Mouse (Mus musculus): ENCODE results near the gene Nrip1.
A peak's percentile ranks its signal among the peaks of the same experiment; 100 is the strongest.

Nrip1 gene

GRCm38 (mm10) chr16:76372045-76372940 is 1.3 kb downstream of the Nrip1 start:
- DNase-seq (ENCODE audit: extremely low spot score), result peak; percentile 76

- DNase-seq (ENCODE audit: extremely low spot score), result no peak
These were observed 2.1 kb downstream of the Nrip1 start for GRCm38 (mm10) chr16:76371614-76371917.

- peak; percentile 20 for DNase-seq (ENCODE audit: extremely low spot score)
These were observed 2.7 kb downstream of the Nrip1 start for GRCm38 (mm10) chr16:76370716-76371613.

DNA sequence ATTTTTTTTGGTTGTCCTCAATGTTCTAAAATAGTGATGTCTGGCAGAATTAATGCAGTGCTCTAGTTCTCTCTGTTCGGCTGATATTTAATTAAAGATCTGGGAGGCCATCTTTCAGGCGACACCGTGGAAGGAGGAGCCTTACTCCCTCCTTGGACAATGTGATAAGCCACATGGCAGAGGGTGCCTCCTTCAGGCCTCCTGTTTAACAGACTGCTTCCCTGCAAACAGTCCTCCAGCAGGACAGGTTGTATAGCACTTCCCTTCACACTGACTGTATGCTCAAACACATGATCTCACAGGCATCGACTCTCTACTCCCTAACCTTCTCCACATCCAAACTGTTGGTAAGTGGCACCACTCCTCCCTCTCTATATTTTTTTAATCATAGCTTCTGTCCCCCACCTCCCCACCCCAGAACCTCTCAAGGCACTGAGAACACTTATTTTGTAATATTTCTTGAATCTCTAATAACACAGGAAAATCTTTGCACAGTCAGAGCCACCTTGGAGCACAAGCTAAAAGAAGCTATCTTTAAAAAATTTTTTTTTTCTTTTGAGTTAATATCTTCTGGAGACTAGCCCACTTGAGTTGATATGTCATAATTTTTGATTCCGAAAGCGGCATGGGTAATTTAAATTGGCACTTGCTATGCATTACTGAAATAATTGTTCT is 3.4 kb downstream of the Nrip1 start:
- DNase-seq (ENCODE audit: extremely low spot score), result peak; percentile 55

DNA sequence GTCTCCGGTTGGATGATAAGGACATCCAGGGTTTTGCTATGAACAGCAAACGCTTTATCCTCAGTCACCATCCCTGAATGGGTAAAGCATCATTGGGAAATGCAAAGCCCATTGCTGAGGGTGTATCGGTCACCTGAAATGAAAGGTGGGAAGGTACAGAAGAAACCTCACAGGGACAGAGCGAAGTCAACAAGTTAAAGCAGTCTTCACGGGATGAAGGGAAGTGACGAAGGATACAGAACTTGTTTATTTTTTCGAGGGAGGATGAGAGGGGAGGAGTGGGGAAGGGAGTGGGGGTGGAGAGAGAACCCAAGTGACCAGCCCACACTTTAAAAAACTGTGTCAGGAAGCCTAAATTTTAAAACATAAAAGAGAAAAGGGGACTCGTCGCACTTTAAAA is 4.4 kb downstream of the Nrip1 start:
- DNase-seq (ENCODE audit: extremely low spot score), result no peak

DNA sequence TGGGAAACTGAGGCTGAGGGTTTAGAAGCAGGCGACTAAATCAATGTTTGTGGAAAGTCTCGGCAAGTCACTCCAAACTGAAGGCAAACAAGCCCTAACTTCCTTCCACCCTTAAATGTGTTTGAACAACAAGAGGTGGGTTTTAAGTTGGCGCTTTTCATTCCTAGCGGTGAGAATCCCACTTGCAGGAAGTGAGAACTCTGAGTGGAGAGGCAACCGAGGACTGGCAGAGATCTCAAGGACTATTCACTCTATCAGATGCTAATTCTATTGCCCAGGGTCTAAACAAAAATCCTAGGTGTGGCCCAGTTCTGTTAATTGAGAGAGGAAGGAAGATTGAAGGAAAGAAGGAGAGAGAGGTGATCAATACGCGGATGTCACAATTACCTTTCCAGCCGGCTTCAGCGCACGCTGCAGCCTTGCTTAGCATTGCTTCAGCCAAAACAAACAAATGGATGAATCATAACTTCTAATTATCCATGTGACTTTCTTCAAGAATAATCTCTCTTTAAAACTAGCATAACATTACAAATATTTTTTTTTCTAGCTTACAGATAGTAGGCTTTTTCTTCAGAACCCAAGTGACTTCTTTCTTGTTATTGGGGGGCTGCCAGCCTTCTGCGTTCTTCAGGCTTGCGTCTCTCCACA is 6.2 kb downstream of the Nrip1 start:
- DNase-seq (ENCODE audit: extremely low spot score), result no peak

DNA sequence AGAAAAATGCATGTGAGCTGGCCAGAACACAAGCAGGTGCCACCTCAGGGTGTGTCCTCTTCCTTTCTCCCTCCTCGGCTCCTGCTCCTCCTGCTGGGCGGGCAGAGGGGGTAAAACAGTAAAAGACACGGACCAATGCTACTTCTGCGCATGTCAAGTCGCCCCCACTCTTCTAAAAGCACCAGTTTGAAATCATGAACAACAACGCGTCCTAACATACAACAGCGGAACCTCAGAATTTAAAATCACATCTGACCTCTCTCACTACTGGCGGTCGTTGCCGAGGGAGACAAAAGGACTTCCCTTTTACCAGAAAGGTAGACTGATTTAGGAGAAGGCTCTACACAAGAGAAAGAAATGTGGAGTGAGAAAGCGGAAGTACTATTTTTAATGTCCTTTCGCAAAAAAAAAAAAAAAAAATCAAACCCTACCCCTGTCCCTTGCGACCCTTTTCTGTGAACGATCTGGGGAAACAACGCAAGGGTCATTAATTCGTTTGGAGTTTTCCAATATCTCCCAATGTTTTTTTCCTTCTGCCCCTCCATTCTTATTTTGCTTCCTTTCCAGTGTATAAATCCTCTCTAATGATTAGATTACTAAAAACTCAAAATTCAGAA is 7.7 kb downstream of the Nrip1 start:
- DNase-seq (ENCODE audit: extremely low spot score), result no peak

DNA sequence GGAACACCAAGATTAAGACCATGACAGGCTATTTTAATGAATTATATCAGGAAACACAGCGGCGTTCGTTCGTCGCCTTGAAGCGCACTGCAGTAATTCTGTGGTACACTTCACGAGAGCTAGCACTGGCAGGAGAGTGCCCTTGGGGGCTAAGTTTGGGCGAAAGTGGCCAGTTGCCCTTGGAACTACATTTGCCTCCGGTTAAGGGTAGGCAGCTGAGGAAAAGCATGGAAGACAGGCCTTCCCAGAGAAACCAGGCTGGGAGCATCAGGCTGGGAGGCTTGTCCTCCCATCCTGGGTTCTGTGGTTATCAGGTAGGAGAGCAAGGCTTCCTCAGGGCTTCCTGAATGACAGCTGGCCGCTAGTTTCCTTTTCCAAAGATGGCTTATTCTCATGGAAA is 8.4 kb downstream of the Nrip1 start:
- no peak for DNase-seq (ENCODE audit: extremely low spot score)

GRCm38 (mm10) chr16:76363641-76364040 is 10.0 kb downstream of the Nrip1 start:
- no peak for DNase-seq (ENCODE audit: extremely low spot score)

DNA sequence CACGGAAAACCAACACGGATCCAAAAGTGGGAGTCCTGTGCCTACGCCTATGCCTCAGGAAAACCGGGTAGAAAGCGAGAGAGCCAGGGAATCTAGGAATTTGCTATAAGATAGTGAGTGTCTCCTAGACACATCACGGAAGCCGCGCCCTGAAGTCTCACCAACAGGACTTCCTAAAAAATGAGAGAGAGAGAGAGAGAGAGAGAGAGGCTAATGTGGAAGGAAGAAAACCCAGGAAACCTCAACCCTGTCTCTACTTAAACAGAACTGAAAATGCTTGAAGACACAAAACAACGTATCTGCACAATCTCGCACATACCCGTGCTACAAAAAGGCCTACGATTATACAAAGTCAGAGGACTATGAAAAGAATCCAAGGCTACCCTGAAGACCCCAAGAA is 10.6 kb downstream of the Nrip1 start:
- DNase-seq (ENCODE audit: extremely low spot score), result no peak

DNA sequence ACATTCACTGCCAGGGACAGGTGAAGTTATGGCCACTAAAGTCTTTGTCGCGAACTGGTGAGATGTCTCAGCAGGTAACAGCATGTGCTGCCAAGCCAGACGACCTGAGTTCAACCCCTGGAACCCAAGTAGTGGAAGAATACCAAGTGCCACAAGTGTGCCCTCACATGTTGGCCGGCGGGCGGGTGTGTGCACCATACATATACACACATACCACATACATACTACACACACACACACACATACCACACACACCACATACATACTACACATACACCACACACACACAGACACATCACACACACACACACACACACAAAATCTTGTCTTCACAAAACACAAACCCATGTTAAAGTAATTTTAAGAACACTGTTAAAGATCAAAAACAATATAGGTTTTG is 13.2 kb downstream of the Nrip1 start:
- DNase-seq (ENCODE audit: extremely low spot score), result no peak

GRCm38 (mm10) chr16:76358757-76359156 is 14.9 kb downstream of the Nrip1 start:
- no peak for DNase-seq (ENCODE audit: extremely low spot score)

- DNase-seq (ENCODE audit: extremely low spot score), result no peak
These were observed 15.4 kb downstream of the Nrip1 start for GRCm38 (mm10) chr16:76358128-76358748.

DNA sequence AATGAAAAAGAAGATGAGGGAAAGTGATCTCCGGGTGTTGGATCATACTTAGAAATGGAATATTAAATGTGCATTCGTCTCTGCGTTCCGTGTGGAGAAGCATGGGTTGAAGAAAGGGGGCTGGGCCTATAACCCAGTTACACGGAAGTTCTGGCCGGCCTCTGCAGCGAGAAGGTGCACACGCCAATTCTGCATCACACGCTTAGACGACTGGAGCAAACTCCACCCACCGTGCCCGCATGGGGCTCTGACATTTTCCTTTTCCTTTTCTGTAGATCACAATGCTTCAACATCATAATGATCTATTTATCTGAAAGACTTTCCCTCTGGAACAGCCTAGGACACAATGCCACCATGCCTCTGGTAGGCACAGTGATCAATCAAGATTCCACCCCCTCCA is 16.5 kb downstream of the Nrip1 start:
- DNase-seq (ENCODE audit: extremely low spot score), result no peak

DNA sequence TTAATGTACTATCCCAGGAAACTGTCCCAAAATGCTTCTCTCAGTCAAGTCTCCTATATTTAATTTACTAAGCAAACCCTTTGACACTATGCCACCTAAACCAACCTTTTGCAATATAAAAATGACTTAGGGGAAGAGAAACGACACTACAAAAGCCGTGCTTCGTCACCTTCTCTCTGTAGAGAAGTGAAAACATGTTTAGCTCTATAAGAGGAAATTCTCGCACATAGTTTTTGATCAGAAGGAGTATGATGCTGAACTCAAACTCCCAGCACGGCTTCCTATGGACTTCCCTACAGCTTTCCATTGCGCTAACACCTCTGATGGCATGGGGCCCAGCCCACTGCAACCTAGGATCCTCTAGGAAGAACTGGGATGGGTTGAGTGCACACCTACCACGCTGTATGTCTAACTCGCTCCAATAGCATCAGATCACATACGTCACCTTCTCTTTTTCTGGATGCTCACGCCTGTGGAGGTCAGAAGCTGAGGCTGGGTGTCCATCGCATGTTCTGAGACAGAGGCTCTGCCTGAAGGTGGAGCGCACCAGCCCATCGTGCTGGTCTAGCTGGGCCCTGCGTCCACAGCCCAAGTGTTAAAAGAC is 17.6 kb downstream of the Nrip1 start:
- no peak for DNase-seq (ENCODE audit: extremely low spot score)

DNA sequence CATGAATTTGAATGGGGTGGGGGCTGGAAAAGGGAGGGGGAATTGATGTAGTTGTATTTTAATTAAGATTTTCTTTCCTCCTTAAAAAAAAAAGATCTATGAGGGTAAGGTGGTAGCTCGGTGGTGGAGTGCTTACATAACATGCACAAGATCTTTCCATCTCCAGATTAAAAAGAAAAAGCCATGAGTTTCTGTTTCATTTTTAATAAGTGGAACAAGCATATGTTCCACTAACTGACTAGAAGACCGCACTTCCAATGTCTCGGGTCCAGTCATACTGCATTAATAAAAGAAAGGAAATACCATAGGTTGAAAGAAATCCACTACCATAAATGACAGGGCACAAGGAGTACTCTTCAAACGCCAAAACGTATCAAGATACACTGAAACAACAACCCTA is 18.4 kb downstream of the Nrip1 start:
- no peak for DNase-seq (ENCODE audit: extremely low spot score)

- no peak for DNase-seq (ENCODE audit: extremely low spot score)
These were observed 18.8 kb downstream of the Nrip1 start for GRCm38 (mm10) chr16:76354841-76355240.

- DNase-seq (ENCODE audit: extremely low spot score), result no peak
These were observed 19.3 kb downstream of the Nrip1 start for GRCm38 (mm10) chr16:76354289-76354688.

DNA sequence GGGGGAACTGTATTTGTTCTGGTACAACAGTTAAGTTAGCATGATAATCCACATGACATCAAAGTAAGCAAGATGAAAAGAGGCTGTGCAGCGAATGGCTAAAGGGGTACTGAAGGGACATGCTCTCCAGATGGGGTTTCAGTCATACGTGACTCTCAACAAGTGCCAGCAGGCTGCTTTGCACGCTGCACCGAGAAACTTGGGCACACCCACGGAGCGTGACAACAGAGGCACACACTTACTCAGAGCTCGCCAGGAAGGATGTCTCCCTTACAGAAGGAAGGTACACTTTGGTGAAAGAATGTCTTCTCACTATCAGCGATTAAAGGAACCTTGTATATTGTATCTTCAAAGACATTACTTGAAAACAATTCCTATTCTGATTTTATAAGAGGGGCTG is 22.7 kb downstream of the Nrip1 start:
- DNase-seq (ENCODE audit: extremely low spot score), result no peak

DNA sequence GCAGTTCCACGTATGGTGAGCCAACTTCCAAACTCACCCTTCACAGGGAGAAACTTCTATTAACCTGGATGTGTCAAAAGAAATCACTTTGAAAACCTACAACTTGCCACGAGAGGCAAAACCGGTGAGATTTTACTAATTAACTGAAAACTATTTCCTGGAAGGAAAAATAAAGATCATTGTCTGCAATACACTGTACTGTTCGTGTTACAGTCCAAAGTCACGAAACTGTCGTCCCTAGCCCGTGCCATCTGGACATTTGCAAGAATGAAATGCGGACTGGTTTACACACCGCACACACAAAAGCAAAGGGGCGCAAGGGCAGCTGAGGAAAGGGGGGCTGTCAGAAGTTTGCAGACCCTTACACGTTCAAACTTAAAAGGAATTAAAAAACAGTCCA is 24.6 kb downstream of the Nrip1 start:
- DNase-seq (ENCODE audit: extremely low spot score), result no peak

Measured in embryo, embryonic 9.5 days (tissue).